Mouse (Mus musculus) MEL (cell line): ENCODE data around the gene Rnf5.

ENCODE experiments used
- CTCF ChIP-seq, 3 experiments: IDR thresholded peaks in 2 of 3; conservative IDR thresholded peaks in 1 of 3; 2 replicates each; pipeline ENCODE4 v1.5.1; 2011 to 2012; ENCODE audit warnings: low read length in 3 of 3, low read depth in 2 of 3, mild to moderate bottlenecking in 2 of 3, improper control_type of control experiment in 1 of 3, inconsistent platforms in 1 of 3, mixed read lengths in 1 of 3, moderate library complexity in 1 of 3; ENCODE audit not compliant: control insufficient read depth in 1 of 3, insufficient read depth in 1 of 3, poor library complexity in 1 of 3, severe bottlenecking in 1 of 3
- EP300 ChIP-seq, 2 experiments: IDR thresholded peaks; 2 replicates each; pipeline ENCODE4 v1.6.1; 2011; ENCODE audit warnings: improper control_type of control experiment in 2 of 2, low read length in 2 of 2, low read depth in 1 of 2, mild to moderate bottlenecking in 1 of 2
- GATA1 ChIP-seq: IDR thresholded peaks from 2 replicates; pipeline ENCODE4 v1.6.1; 2011; ENCODE audit warnings: low read depth, low read length, improper control_type of control experiment
- JUND ChIP-seq: IDR thresholded peaks from 2 replicates; pipeline ENCODE4 v1.6.1; 2011; ENCODE audit warnings: low read depth, mild to moderate bottlenecking, improper control_type of control experiment, low read length
- MEF2A ChIP-seq: IDR thresholded peaks from 2 replicates; pipeline ENCODE4 v1.6.1; 2014; ENCODE audit warnings: low read depth, mild to moderate bottlenecking, inconsistent platforms, low read length, improper control_type of control experiment; ENCODE audit not compliant: poor library complexity, insufficient replicate concordance, severe bottlenecking; ENCODE audit errors: extremely low read depth
- NELFE ChIP-seq: IDR thresholded peaks from 2 replicates; pipeline ENCODE4 v1.6.1; 2011; ENCODE audit warnings: low read depth, low read length, improper control_type of control experiment
- NRF1 ChIP-seq: IDR thresholded peaks from 2 replicates; pipeline ENCODE4 v1.6.1; 2014; ENCODE audit warnings: low read depth, mild to moderate bottlenecking, inconsistent platforms, low read length, improper control_type of control experiment, moderate library complexity; ENCODE audit not compliant: poor library complexity, insufficient read depth, severe bottlenecking
- POLR2A ChIP-seq, 2 experiments: IDR thresholded peaks; 2 replicates each; pipeline ENCODE4 v1.6.1; 2011 to 2012; ENCODE audit warnings: low read length in 2 of 2, mild to moderate bottlenecking in 2 of 2, control low read depth in 1 of 2, improper control_type of control experiment in 1 of 2, low read depth in 1 of 2, moderate library complexity in 1 of 2; ENCODE audit not compliant: control insufficient read depth in 1 of 2, insufficient read depth in 1 of 2, poor library complexity in 1 of 2
- POLR2AphosphoS2 ChIP-seq: IDR thresholded peaks from 2 replicates; pipeline ENCODE4 v1.6.1; 2011; ENCODE audit warnings: low read length, improper control_type of control experiment
- SIN3A ChIP-seq: IDR thresholded peaks from 2 replicates; pipeline ENCODE4 v1.6.1; 2012; ENCODE audit warnings: low read length, improper control_type of control experiment, inconsistent platforms
- TAL1 ChIP-seq: IDR thresholded peaks from 2 replicates; pipeline ENCODE4 v1.6.1; 2012; ENCODE audit warnings: mild to moderate bottlenecking, inconsistent platforms, low read length, moderate library complexity, mixed read lengths
- TBP ChIP-seq: IDR thresholded peaks from 2 replicates; pipeline ENCODE4 v1.8.0; 2011; ENCODE audit warnings: low read depth, low read length, improper control_type of control experiment
- UBTF ChIP-seq: IDR thresholded peaks from 2 replicates; pipeline ENCODE4 v1.6.1; 2012; ENCODE audit warnings: low read depth, mild to moderate bottlenecking, inconsistent platforms, low read length, improper control_type of control experiment, moderate library complexity, borderline replicate concordance; ENCODE audit not compliant: insufficient read depth
- ZC3H11A ChIP-seq: IDR thresholded peaks from 2 replicates; pipeline ENCODE4 v1.6.1; 2012; ENCODE audit warnings: low read depth, mild to moderate bottlenecking, inconsistent platforms, low read length, improper control_type of control experiment

DNA sequence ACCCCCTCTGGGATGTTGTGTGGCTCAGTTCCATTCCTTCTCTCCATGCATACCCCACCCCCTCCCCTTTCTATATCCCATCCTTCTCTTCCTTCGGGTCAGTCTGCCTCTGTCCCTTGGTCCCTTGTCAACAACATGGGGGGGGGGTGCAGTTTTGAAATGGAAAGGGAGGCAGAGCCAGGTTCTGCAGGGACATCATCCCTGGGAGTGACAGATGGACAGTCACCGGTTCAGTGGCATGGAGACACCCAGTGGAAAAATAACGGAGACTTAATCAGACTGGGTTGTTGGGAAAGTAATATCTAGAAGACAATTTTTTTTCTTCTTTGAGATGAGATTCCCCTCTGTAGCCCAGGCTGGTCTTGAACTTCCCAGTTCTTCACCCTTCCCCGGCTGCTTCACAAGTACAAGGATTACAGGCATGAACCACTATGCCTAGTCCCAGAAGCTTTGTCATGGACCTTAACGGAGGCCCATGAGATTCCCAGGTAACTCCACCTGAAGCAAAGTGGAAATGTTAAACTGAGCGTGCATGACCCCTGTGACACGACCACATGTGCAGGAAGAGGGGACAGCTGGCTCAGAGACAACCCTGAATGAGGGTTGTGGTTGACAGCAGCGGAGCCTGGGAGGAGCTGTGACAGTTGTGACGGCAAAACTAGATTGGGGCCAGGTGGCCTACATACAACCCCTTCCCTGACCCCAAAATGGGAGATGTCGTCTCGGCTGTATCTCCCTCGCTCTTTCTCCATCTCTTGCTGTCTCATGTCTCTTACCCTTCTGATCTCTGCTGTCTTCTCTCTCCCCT, 26.5 kb upstream of the Rnf5 start:
- TF ChIP-seq POLR2A (IDR thresholded peaks at IDR 0.05; ENCODE audit: control insufficient read depth in 1 of 2, insufficient read depth in 1 of 2, low read depth in 1 of 2, low read length in 2 of 2, poor library complexity in 1 of 2): no peak
- no peak for TF ChIP-seq TBP
- no peak for TF ChIP-seq CTCF (IDR thresholded peaks at IDR 0.05 in 2 of 3, conservative IDR thresholded peaks at IDR 0.05 in 1 of 3; ENCODE audit: control insufficient read depth in 1 of 3, insufficient read depth in 1 of 3, low read depth in 2 of 3, low read length in 3 of 3, poor library complexity in 1 of 3, severe bottlenecking in 1 of 3)
- TF ChIP-seq EP300 (IDR thresholded peaks at IDR 0.05; ENCODE audit: low read depth in 1 of 2, low read length in 2 of 2): no peak
- no peak for TF ChIP-seq JUND
- TF ChIP-seq SIN3A: no peak
- TF ChIP-seq UBTF: no peak
- TF ChIP-seq TAL1: no peak
- TF ChIP-seq NELFE: no peak
- no peak for TF ChIP-seq NRF1
- TF ChIP-seq MEF2A: no peak
- TF ChIP-seq POLR2AphosphoS2: no peak
- TF ChIP-seq GATA1: no peak
- no peak for TF ChIP-seq ZC3H11A
